Mouse (Mus musculus) E14TG2a.4 (cell line): Measurements from ENCODE around the gene Atp1b1.

Experiments
- CTCF ChIP-seq: conservative IDR thresholded peaks from 2 replicates; pipeline ENCODE4 v1.5.1; 2014; ENCODE audit warnings: low read length
- NANOG ChIP-seq: IDR thresholded peaks from 2 replicates; pipeline ENCODE4 v1.6.1; 2014; ENCODE audit warnings: borderline replicate concordance, low read length, mixed read lengths
- POU5F1 ChIP-seq: IDR thresholded peaks from 2 replicates; pipeline ENCODE4 v1.6.1; 2014; ENCODE audit warnings: low read length, borderline replicate concordance

- TF ChIP-seq CTCF (no peak), POU5F1 (no peak), NANOG (no peak)
Observed at GRCm38 (mm10) chr1:164449626-164450025, 8.5 kb downstream of the Atp1b1 start.
